Mouse (Mus musculus): Measurements from ENCODE around the gene Tmtc2. TPM values are rescaled to one million over a fixed set of nuclear protein-coding genes. Genes with fewer than 3 reads are reported as not detected.

The Tmtc2 gene
- total and polyA plus RNA-seq, 3 experiments: not detected

DNA sequence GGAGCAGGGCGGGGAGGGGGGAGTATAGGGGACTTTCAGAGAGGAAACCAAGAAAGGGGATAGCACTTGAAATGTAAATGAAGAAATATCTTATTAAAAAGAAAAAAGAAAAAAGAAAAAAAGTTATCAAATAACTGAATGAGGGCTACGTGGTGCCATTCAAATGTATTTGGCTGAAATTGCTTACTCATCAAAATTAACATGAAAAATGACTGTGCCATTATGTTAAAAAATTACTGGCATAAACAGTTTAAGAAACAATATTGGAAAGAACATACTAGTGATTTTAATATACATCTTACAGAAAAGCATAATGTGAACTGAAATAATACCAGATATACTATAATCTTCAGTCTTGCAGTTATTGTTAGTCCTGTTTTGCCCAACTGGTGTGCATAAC is 378.9 kb downstream of the Tmtc2 start:
- no peaks in the 10 kb centered on the region for H3K4me1 ChIP-seq (ENCODE audit: control insufficient read depth in 1 of 2, insufficient read depth in 2 of 2)
- H3K36me3 ChIP-seq (replicated peaks in 1 of 2; ENCODE audit: control insufficient read depth in 1 of 2, insufficient read depth in 1 of 2, low read length in 1 of 2): no peaks in the 10 kb centered on the region
- no peaks in the 10 kb centered on the region for H3K79me2 ChIP-seq (replicated peaks; ENCODE audit: control insufficient read depth, extremely low read depth, insufficient read depth, poor library complexity, severe bottlenecking)
- H3K4me3 ChIP-seq (replicated peaks in 1 of 3; ENCODE audit: low read depth in 2 of 3, low read length in 2 of 3, poor library complexity in 1 of 3): no peak overlapping the region
- TF ChIP-seq MAFK (IDR thresholded peaks at IDR 0.05; ENCODE audit: insufficient replicate concordance, low read length) (peak; percentile 81), MAZ (IDR thresholded peaks at IDR 0.05; ENCODE audit: low read depth, low read length) (no peak), MAX (IDR thresholded peaks at IDR 0.05; ENCODE audit: low read length) (no peak)
- H3K27ac ChIP-seq (ENCODE audit: insufficient read depth, low read depth): no peak overlapping the region
- dilution Hi-C loops (cut with MboI; ENCODE audit: extremely low pct_ligation_motif_present, extremely low pct_unique_long_range_greater_than_20kb, low sequenced_read_pairs) (no loop called here), in situ Hi-C loops (cut with MboI; ENCODE audit: low pct_ligation_motif_present, low pct_unique_long_range_greater_than_20kb, low sequenced_read_pairs) (no loop called here)
- no peak for DNase-seq (ENCODE audit: extremely low read depth)
- peaks cover 26% of the 10 kb centered on the region for H3K9me3 ChIP-seq (replicated peaks; ENCODE audit: low read length)
- H3K9ac ChIP-seq (ENCODE audit: insufficient read depth, low read depth): no peak overlapping the region
- no peak overlapping the region for H3K4me2 ChIP-seq (ENCODE audit: insufficient read depth, low read depth, poor library complexity, severe bottlenecking)
- no peaks in the 10 kb centered on the region for H3K27me3 ChIP-seq (replicated peaks)

DNA sequence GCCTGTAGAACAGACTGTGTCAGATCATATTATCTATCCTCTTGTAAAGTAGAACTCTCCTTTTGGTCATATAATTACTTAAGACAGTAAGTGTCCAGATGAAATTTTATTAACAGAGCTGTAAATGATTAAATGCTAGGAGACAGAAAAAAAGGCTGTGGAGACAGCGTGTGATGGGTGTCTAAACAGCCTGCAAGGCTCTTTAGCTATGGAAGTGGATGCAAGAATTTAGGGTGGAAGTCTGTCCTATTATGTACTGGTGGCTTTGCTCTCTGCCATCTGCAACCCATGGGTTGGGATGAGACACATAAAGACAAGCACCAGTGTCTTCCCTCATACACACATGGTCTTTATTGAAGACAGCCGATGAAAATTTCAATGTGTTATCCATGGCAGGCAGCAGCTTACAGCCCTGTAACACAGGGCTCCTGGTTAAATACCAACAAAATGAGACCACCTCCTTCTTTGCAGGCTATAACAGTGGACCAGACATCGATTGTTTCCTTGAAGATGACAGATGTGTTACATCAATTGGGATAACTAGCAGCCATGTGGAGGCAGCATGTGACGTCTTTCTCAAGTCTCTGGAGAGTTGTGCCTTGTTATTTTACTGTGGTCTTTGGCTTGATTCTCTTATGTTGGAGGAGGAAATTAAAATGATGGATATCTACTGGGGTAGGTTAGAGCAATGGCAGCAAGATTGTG is 380.3 kb downstream of the Tmtc2 start:
- H3K36me3 ChIP-seq (replicated peaks in 1 of 2; ENCODE audit: control insufficient read depth in 1 of 2, insufficient read depth in 1 of 2, low read length in 1 of 2): no peaks in the 10 kb centered on the region
- no peak for DNase-seq (ENCODE audit: extremely low read depth)
- TF ChIP-seq USF2 (conservative IDR thresholded peaks at IDR 0.05; ENCODE audit: low read depth, low read length) (no peak), MEF2A (IDR thresholded peaks at IDR 0.05; ENCODE audit: borderline replicate concordance, low read depth, low read length) (no peak), MAFK (IDR thresholded peaks at IDR 0.05; ENCODE audit: insufficient replicate concordance, low read length) (no peak), NELFE (IDR thresholded peaks at IDR 0.05; ENCODE audit: low read depth, low read length) (no peak), MYC (IDR thresholded peaks at IDR 0.05; ENCODE audit: low read depth, low read length) (no peak), USF1 (IDR thresholded peaks at IDR 0.05; ENCODE audit: low read depth, low read length) (no peak), ETS1 (conservative IDR thresholded peaks at IDR 0.05; ENCODE audit: low read depth, low read length) (no peak), KAT2A (IDR thresholded peaks at IDR 0.05; ENCODE audit: insufficient replicate concordance, low read length) (no peak)
- H3K4me1 ChIP-seq (ENCODE audit: control insufficient read depth in 1 of 2, insufficient read depth in 2 of 2): no peaks in the 10 kb centered on the region
- no peak overlapping the region for H3K9ac ChIP-seq (ENCODE audit: insufficient read depth, low read depth)
- dilution Hi-C loops (cut with MboI; ENCODE audit: extremely low pct_ligation_motif_present, extremely low pct_unique_long_range_greater_than_20kb, low sequenced_read_pairs): no loop called here
- no peaks in the 10 kb centered on the region for H3K27me3 ChIP-seq (replicated peaks)
- H3K9me3 ChIP-seq (replicated peaks; ENCODE audit: low read length): peaks cover 33% of the 10 kb centered on the region
- H3K27ac ChIP-seq (ENCODE audit: insufficient read depth, low read depth): no peak overlapping the region
- in situ Hi-C loops (cut with MboI; ENCODE audit: low pct_ligation_motif_present, low pct_unique_long_range_greater_than_20kb, low sequenced_read_pairs): no loop called here
- no peak overlapping the region for H3K4me2 ChIP-seq (ENCODE audit: insufficient read depth, low read depth, poor library complexity, severe bottlenecking)
- no peak overlapping the region for H3K4me3 ChIP-seq (replicated peaks in 1 of 3; ENCODE audit: low read depth in 2 of 3, low read length in 2 of 3, poor library complexity in 1 of 3)
- no peaks in the 10 kb centered on the region for H3K79me2 ChIP-seq (replicated peaks; ENCODE audit: control insufficient read depth, extremely low read depth, insufficient read depth, poor library complexity, severe bottlenecking)

DNA sequence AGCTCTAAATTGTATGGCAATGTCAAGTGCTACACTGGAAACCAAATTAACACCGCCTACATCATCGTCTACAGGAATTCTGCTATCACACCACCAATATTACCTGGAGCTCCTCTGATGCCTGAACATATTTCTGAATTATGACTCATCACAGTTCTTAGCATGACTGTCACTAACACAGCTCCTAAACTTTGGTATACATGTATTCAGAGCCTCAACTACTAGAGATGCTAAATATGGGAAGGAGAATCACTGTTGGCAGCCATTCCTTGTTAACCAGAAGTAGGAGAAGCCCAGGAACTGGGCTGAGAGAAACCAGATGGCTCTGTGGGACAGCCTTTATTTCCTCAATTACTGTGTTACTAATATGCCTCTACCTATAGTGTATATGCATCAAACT is 382.2 kb downstream of the Tmtc2 start:
- no peaks in the 10 kb centered on the region for H3K36me3 ChIP-seq (replicated peaks in 1 of 2; ENCODE audit: control insufficient read depth in 1 of 2, insufficient read depth in 1 of 2, low read length in 1 of 2)
- no peak overlapping the region for H3K4me2 ChIP-seq (ENCODE audit: insufficient read depth, low read depth, poor library complexity, severe bottlenecking)
- H3K4me3 ChIP-seq (replicated peaks in 1 of 3; ENCODE audit: low read depth in 2 of 3, low read length in 2 of 3, poor library complexity in 1 of 3): no peak overlapping the region
- no peak for DNase-seq (ENCODE audit: extremely low read depth)
- H3K9ac ChIP-seq (ENCODE audit: insufficient read depth, low read depth): no peak overlapping the region
- no peaks in the 10 kb centered on the region for H3K27me3 ChIP-seq (replicated peaks)
- H3K27ac ChIP-seq (ENCODE audit: insufficient read depth, low read depth): no peak overlapping the region
- no peaks in the 10 kb centered on the region for H3K4me1 ChIP-seq (ENCODE audit: control insufficient read depth in 1 of 2, insufficient read depth in 2 of 2)
- TF ChIP-seq TCF12 (IDR thresholded peaks at IDR 0.05; ENCODE audit: low read depth, low read length) (no peak), JUN (IDR thresholded peaks at IDR 0.05; ENCODE audit: insufficient read depth, low read depth, low read length) (no peak), IRF4 (IDR thresholded peaks at IDR 0.05; ENCODE audit: low read depth, low read length) (no peak), E2F4 (IDR thresholded peaks at IDR 0.05; ENCODE audit: insufficient replicate concordance, low read depth, low read length) (no peak), BHLHE40 (IDR thresholded peaks at IDR 0.05; ENCODE audit: low read depth, low read length) (no peak), GABPA (IDR thresholded peaks at IDR 0.05; ENCODE audit: insufficient replicate concordance, low read depth, low read length) (no peak), ELF1 (IDR thresholded peaks at IDR 0.05; ENCODE audit: low read depth, low read length) (no peak), MXI1 (IDR thresholded peaks at IDR 0.05; ENCODE audit: low read depth, low read length) (no peak), EP300 (IDR thresholded peaks at IDR 0.05; ENCODE audit: low read length) (no peak), POLR2A (IDR thresholded peaks at IDR 0.05; ENCODE audit: low read depth, low read length) (no peak), NELFE (IDR thresholded peaks at IDR 0.05; ENCODE audit: low read depth, low read length) (no peak), ZC3H11A (IDR thresholded peaks at IDR 0.05; ENCODE audit: low read depth, low read length) (no peak), USF2 (conservative IDR thresholded peaks at IDR 0.05; ENCODE audit: low read depth, low read length) (no peak), MAFK (IDR thresholded peaks at IDR 0.05; ENCODE audit: insufficient replicate concordance, low read length) (no peak), ETS1 (conservative IDR thresholded peaks at IDR 0.05; ENCODE audit: low read depth, low read length) (no peak), CHD2 (IDR thresholded peaks at IDR 0.05; ENCODE audit: low read length) (no peak), ZKSCAN1 (IDR thresholded peaks at IDR 0.05; ENCODE audit: borderline replicate concordance, low read depth, low read length) (no peak), MEF2A (IDR thresholded peaks at IDR 0.05; ENCODE audit: borderline replicate concordance, low read depth, low read length) (no peak), HCFC1 (IDR thresholded peaks at IDR 0.05; ENCODE audit: low read depth, low read length) (no peak)
- dilution Hi-C loops (cut with MboI; ENCODE audit: extremely low pct_ligation_motif_present, extremely low pct_unique_long_range_greater_than_20kb, low sequenced_read_pairs): no loop called here
- in situ Hi-C loops (cut with MboI; ENCODE audit: low pct_ligation_motif_present, low pct_unique_long_range_greater_than_20kb, low sequenced_read_pairs): no loop called here
- H3K9me3 ChIP-seq (replicated peaks; ENCODE audit: low read length): peaks cover 35% of the 10 kb centered on the region
- no peaks in the 10 kb centered on the region for H3K79me2 ChIP-seq (replicated peaks; ENCODE audit: control insufficient read depth, extremely low read depth, insufficient read depth, poor library complexity, severe bottlenecking)

Data from CH12.LX (cell line).